Mouse (Mus musculus) heart, embryonic 14.5 days (tissue): ENCODE results near the gene Il16. TPM values are rescaled to one million over a fixed set of nuclear protein-coding genes. Genes with fewer than 3 reads are reported as not detected.

Experiments
- ATAC-seq: fragments of 200-750 bp; cut with Nextera tagmentation; 2 replicates; pipeline ENCODE4 v1.8.0; 2017; ENCODE audit warnings: low read depth, moderate TSS enrichment; ENCODE audit not compliant: insufficient number of reproducible peaks, insufficient read depth, low FRiP score
- H3K27ac ChIP-seq, 2 experiments: fragments of 200-500 bp in 1 of 2; fragments of 300-500 bp in 1 of 2; sonication (generic) in 1 of 2; replicated peaks in 1 of 2; 2 replicates each; pipeline ENCODE4 v1.5.1; 2012 to 2014; ENCODE audit warnings: low read depth in 2 of 2, low read length in 2 of 2, control low read depth in 1 of 2, mild to moderate bottlenecking in 1 of 2, mixed read lengths in 1 of 2; ENCODE audit not compliant: control insufficient read depth in 1 of 2, insufficient read depth in 1 of 2
- H3K27me3 ChIP-seq: fragments of 300-500 bp; sonication (generic); 2 replicates; pipeline ENCODE4 v1.6.1; 2014; ENCODE audit warnings: mild to moderate bottlenecking, low read length, control low read depth; ENCODE audit not compliant: control insufficient read depth, insufficient read depth
- H3K36me3 ChIP-seq: fragments of 300-500 bp; sonication (generic); 2 replicates; pipeline ENCODE4 v1.6.1; 2014; ENCODE audit warnings: mild to moderate bottlenecking, control low read depth, low read length, mixed read lengths; ENCODE audit not compliant: control insufficient read depth, insufficient read depth
- H3K4me1 ChIP-seq, 2 experiments: fragments of 200-500 bp in 1 of 2; fragments of 300-500 bp in 1 of 2; sonication (generic) in 1 of 2; 2 replicates each; pipeline ENCODE4 v1.6.1; 2012 to 2014; ENCODE audit warnings: low read length in 2 of 2, control low read depth in 1 of 2, mixed read lengths in 1 of 2; ENCODE audit not compliant: control insufficient read depth in 2 of 2, insufficient read depth in 2 of 2
- H3K4me2 ChIP-seq: fragments of 300-500 bp; sonication (generic); 2 replicates; pipeline ENCODE4 v1.6.1; 2014; ENCODE audit warnings: mild to moderate bottlenecking, low read length
- H3K4me3 ChIP-seq, 2 experiments: fragments of 200-500 bp in 1 of 2; fragments of 300-500 bp in 1 of 2; sonication (generic) in 1 of 2; 2 replicates each; pipeline ENCODE4 v1.5.1; 2012 to 2014; ENCODE audit warnings: low read length in 2 of 2, mild to moderate bottlenecking in 2 of 2, control low read depth in 1 of 2, low read depth in 1 of 2, moderate library complexity in 1 of 2; ENCODE audit not compliant: control insufficient read depth in 1 of 2, insufficient read depth in 1 of 2
- H3K9ac ChIP-seq: fragments of 300-500 bp; sonication (generic); 2 replicates; pipeline ENCODE4 v1.6.1; 2014; ENCODE audit warnings: mild to moderate bottlenecking, low read length
- H3K9me3 ChIP-seq: fragments of 300-500 bp; sonication (generic); 2 replicates; pipeline ENCODE4 v1.6.1; 2016; ENCODE audit warnings: low read length, control low read depth; ENCODE audit not compliant: control insufficient read depth
- WGBS: fragments of 180-500 bp; shearing (Covaris S2); extraction: QIAGEN DNeasy Blood & Tissue Kit; methylation state at CpG from one replicate; pipeline ENCODE4 v1.1.7; 2014; 5-methylcytosine and 5-hydroxymethylcytosine counted together
- polyA plus RNA-seq: library from polyadenylated mRNA; unstranded; fragments of >200 nt; fragmentation: Nextera tagmentation; extraction: Ambion mirVana; gene quantifications from 2 replicates; pipeline ENCODE4 v1.2.1, GENCODE M21; 2014

Il16 gene
- polyA plus RNA-seq, 1 experiment from 2014 or later, result 3.2 TPM

DNA sequence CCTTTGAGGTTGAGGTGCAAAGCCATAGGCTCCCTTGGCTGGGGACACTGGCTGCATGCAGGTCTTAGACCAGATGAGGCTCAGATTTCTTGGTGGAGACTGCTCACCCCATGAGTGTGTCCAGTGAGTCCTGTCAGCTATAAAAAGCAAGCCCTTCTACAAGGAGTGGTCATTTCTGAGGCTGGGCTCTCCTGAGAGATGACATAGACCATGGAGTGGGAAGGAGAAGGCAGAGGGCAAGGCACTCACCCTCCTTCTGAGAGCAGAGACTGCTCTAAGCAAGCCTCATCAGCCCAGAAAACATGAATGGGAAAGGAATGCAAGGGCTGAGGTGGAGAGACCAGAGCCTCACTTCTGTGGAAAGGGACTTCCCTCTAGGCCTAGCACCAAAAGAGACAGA is 19.7 kb downstream of the Il16 start:
- Histone ChIP-seq H3K4me1 (0 out of 4 replicates have a peak, but pooled peaks cover 0 to 6% of the 10 kb centered on the region in 2 experiments), H3K9ac (no peak overlapping the region), H3K9me3 (no peaks in the 10 kb centered on the region), H3K27me3 (no peaks in the 10 kb centered on the region), H3K27ac (no peak overlapping the region), H3K36me3 (no peaks in the 10 kb centered on the region), H3K4me3 (no peak overlapping the region), H3K4me2 (no peak overlapping the region)
- no peak for ATAC-seq

DNA sequence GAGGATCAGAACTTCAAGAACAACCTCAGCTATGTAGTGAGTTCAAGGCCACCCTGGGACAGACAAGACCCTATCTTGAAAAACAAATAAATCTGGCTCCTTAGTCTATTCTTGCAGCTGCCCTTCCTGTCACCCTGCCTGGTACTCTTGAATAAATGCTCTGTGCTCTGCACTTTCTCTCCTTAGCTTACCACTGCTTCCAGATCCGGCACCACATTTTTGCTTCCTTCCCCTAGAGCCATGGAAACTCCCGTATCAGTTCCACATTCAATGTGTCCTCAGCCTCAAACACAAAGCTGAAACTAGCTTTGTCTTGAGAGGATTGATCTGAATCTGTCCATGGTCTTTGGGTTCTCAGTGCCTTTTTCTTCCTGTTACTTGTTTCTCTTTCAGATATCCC is 21.0 kb downstream of the Il16 start:
- no peaks in the 10 kb centered on the region for H3K9me3 ChIP-seq
- no peak overlapping the region for H3K4me2 ChIP-seq
- H3K36me3 ChIP-seq, result no peaks in the 10 kb centered on the region
- H3K4me3 ChIP-seq, result no peak overlapping the region
- no peaks in the 10 kb centered on the region for H3K27me3 ChIP-seq
- H3K4me1 ChIP-seq, result 0 out of 4 replicates have a peak, but pooled peaks cover 0 to 6% of the 10 kb centered on the region in 2 experiments
- 0 out of 4 replicates have a peak overlapping the region, but pooled peaks of 1 of the 2 experiments have one; percentile 24 for H3K27ac ChIP-seq
- no peak for ATAC-seq
- no peak overlapping the region for H3K9ac ChIP-seq
- WGBS, result 34% methylated on average over 2 of the region's 2 CpGs

DNA sequence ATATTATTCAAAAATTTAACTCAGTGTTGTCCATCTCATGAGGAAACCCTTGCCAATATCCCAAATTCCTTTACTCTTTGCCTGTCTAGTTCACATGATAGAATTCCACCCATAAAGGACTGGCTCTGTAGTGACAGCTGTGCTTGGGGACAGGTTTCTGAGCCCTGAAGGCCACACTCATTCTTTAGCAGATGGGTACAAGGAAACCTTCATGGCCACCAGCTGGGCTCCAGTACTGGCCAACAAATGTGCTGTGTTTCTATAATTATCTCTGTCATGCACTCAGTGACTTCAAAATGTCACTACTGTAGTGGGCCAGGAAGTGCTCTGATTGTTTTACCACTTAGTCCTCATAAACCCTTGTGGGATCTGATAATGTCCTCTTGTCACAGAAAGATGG is 21.6 kb downstream of the Il16 start:
- H3K27me3 ChIP-seq, result no peaks in the 10 kb centered on the region
- no peaks in the 10 kb centered on the region for H3K9me3 ChIP-seq
- H3K4me1 ChIP-seq, result 0 out of 4 replicates have a peak, but pooled peaks cover 0 to 6% of the 10 kb centered on the region in 2 experiments
- H3K4me3 ChIP-seq, result no peak overlapping the region
- no peak overlapping the region for H3K9ac ChIP-seq
- H3K27ac ChIP-seq, result no peak overlapping the region
- no peak for ATAC-seq
- H3K36me3 ChIP-seq, result no peaks in the 10 kb centered on the region
- H3K4me2 ChIP-seq, result no peak overlapping the region

DNA sequence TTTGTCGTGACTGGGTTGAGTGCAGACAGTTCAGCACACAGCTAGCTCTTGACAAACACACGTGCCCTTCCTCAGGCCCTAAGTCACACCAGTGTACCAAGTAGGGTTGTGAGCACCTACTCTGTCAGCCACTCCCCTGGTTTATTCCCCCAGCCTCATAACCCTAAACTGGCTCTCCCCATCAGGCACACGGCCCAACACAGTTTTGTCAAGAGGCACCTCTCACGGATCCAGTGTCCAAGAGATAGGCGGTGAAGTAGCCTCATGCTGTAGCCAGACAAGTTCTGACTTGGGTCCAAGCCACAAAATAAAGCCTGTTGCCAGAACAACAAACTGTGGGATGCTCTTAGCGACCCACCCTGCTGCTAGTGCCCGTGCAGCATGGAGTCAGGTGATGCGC is 22.3 kb downstream of the Il16 start:
- Histone ChIP-seq H3K4me1 (0 out of 4 replicates have a peak, but pooled peaks cover 0 to 6% of the 10 kb centered on the region in 2 experiments), H3K27me3 (no peaks in the 10 kb centered on the region), H3K36me3 (no peaks in the 10 kb centered on the region), H3K4me3 (no peak overlapping the region), H3K4me2 (no peak overlapping the region), H3K27ac (no peak overlapping the region), H3K9me3 (no peaks in the 10 kb centered on the region), H3K9ac (no peak overlapping the region)
- 78% methylated on average over 8 of the region's 8 CpGs for WGBS
- no peak for ATAC-seq

DNA sequence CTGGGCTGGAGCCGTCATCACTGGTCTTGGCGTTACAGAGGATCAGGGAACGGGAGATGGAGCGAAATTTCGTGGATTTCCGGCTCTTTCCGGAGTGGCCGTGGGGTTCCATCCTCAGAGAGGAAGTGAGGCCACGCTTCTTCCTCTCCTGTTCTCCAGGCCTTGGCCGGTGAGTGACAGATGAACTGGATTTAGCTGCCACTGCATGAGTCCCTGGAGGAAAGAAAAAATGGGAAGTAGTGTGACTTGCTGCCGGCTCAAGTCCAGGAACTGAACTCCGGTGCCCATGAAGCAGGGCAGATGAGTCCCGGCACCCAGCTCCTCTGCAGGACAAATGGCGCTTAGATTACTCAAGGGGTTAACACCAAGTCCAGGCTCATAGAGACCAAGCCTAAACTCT is 23.0 kb downstream of the Il16 start:
- H3K4me1 ChIP-seq, result 0 out of 4 replicates have a peak, but pooled peaks cover 0 to 6% of the 10 kb centered on the region in 2 experiments
- H3K9ac ChIP-seq, result no peak overlapping the region
- ATAC-seq, result no peak
- no peak overlapping the region for H3K4me2 ChIP-seq
- H3K36me3 ChIP-seq, result no peaks in the 10 kb centered on the region
- no peak overlapping the region for H3K4me3 ChIP-seq
- no peak overlapping the region for H3K27ac ChIP-seq
- no peaks in the 10 kb centered on the region for H3K9me3 ChIP-seq
- WGBS, result 79% methylated on average over 14 of the region's 14 CpGs
- no peaks in the 10 kb centered on the region for H3K27me3 ChIP-seq

DNA sequence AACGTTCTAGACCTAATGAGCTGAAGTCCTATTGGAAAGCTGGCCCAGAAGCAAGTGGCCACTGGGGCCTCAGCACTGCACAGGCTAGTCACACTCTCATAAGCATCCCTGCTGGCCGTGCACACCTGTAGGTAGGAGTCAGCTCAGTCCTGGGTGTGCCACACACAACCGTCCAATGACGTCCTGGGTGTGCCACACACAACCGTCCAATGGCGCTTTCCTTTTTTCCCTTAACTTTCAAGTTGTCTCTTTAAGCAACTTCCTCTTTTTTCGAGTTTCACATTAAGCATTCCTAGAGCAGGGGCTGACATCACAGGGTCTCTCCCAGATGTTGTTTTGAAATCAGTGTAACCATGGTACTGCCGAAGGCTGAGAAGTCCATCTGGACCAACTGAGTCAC is 25.3 kb downstream of the Il16 start:
- Histone ChIP-seq H3K36me3 (no peaks in the 10 kb centered on the region), H3K27ac (no peak overlapping the region), H3K4me3 (no peak overlapping the region), H3K9ac (no peak overlapping the region), H3K4me1 (0 out of 4 replicates have a peak, but pooled peaks cover 0 to 6% of the 10 kb centered on the region in 2 experiments), H3K4me2 (no peak overlapping the region), H3K9me3 (no peaks in the 10 kb centered on the region), H3K27me3 (no peaks in the 10 kb centered on the region)
- WGBS, result 76% methylated on average over 8 of the region's 8 CpGs
- ATAC-seq, result no peak

DNA sequence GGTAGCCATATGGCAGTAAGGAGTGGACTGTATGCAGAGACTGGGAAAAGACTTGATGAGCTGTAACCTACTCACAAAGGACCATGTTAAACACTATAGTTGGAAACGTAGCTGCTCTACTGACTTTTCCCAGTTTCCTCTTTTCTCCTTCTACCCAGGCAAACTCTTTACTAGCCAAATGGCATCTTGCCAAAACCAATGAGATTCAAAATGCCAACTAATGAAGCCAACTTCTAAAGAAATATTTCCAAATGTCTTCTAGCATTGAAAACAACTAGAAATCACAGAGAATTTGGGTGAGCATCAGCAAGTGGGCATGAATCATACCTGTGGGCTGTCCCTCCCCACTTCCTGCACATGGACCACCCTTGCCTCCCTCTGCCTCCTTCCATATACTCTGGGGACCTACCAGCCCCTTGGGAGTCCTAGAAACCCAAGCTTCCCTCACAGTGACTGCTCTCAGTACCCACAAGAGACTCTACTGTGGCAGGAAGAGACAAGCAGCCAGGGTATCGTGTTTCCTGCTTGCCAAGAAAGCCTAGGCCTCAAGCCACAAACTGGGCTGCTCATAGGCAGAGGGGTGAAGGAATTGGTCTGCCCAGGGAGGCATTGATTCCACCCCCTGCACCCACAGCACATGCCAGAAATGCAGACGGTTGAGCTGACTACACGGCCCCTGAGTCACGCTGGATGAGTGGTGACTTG is 28.4 kb downstream of the Il16 start:
- Histone ChIP-seq H3K27me3 (no peaks in the 10 kb centered on the region), H3K36me3 (no peaks in the 10 kb centered on the region), H3K27ac (no peak overlapping the region), H3K4me3 (no peak overlapping the region), H3K4me2 (no peak overlapping the region), H3K4me1 (no peaks in the 10 kb centered on the region), H3K9ac (no peak overlapping the region), H3K9me3 (0 out of 2 replicates have a peak, but pooled peaks cover 4% of the 10 kb centered on the region)
- 61% methylated on average over 5 of the region's 5 CpGs for WGBS
- ATAC-seq, result no peak

DNA sequence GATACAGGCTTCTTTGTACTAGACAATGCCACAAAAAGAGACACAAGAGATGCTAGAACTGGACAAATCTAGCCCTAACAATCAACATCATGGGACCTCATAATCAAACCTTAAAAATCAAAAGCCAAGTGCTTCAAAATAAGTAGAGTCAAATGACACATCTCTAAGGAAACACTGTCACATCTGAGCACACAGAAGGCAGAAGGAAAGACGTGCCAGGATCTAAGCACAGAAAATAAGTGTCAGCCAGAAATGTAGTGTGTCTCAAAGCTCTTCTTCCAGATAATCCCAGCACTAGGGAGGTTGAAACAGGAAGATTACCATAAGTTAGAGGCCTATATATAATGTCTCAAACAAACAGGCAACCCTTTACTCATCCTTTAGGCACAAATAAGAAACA is 31.9 kb downstream of the Il16 start:
- Histone ChIP-seq H3K36me3 (no peaks in the 10 kb centered on the region), H3K9ac (no peak overlapping the region), H3K4me2 (no peak overlapping the region), H3K4me3 (no peak overlapping the region), H3K9me3 (0 out of 2 replicates have a peak, but pooled peaks cover 4% of the 10 kb centered on the region), H3K27me3 (no peaks in the 10 kb centered on the region), H3K4me1 (no peaks in the 10 kb centered on the region), H3K27ac (no peak overlapping the region)
- no peak for ATAC-seq
- WGBS, result 86% methylated on average over 1 of the region's 1 CpGs
